Mouse (Mus musculus) frontal cortex, postnatal 10 days (tissue): ENCODE results near the gene Amdhd1.
A peak's percentile ranks its signal among the peaks of the same experiment; 100 is the strongest.

Experiments used
- DNase-seq, 2 experiments: peaks; one replicate each; pipeline ENCODE4 v3.0.0; 2022; ENCODE audit warnings: low spot score in 2 of 2, mixed read lengths in 1 of 2

Gene Amdhd1

GRCm38 (mm10) chr10:93540431-93541210 lies 788 bp upstream of the Amdhd1 start, which contains the start of gene Ccdc38:
Gene Ccdc38, plus strand, starts transcription at chr10:93540632.
- DNase-seq, result no peak

GRCm38 (mm10) chr10:93538818-93539217 lies 1.0 kb downstream of the Amdhd1 start:
- DNase-seq, result no peak

- no peak for DNase-seq
Measured at GRCm38 (mm10) chr10:93538287-93538686, 1.5 kb downstream of the Amdhd1 start.

- DNase-seq, result no peak
Measured at GRCm38 (mm10) chr10:93525329-93525728, 14.5 kb downstream of the Amdhd1 start.

- DNase-seq, result no peak
Measured at GRCm38 (mm10) chr10:93520994-93521393, 18.8 kb downstream of the Amdhd1 start.

GRCm38 (mm10) chr10:93519756-93520155 lies 20.1 kb downstream of the Amdhd1 start:
- DNase-seq, result no peak

- no peak for DNase-seq
Measured at GRCm38 (mm10) chr10:93519159-93519558, 20.7 kb downstream of the Amdhd1 start.

GRCm38 (mm10) chr10:93518620-93519019 lies 21.2 kb downstream of the Amdhd1 start:
- no peak for DNase-seq

GRCm38 (mm10) chr10:93518186-93518585 lies 21.6 kb downstream of the Amdhd1 start:
- no peak for DNase-seq

- DNase-seq, result no peak
Measured at GRCm38 (mm10) chr10:93517754-93518153, 22.1 kb downstream of the Amdhd1 start.

- no peak for DNase-seq
Measured at GRCm38 (mm10) chr10:93515927-93516326, 23.9 kb downstream of the Amdhd1 start.

GRCm38 (mm10) chr10:93515419-93515818 lies 24.4 kb downstream of the Amdhd1 start:
- DNase-seq, result no peak

GRCm38 (mm10) chr10:93509532-93510153 lies 30.2 kb downstream of the Amdhd1 start:
- no peak for DNase-seq

- DNase-seq, result no peak
Measured at GRCm38 (mm10) chr10:93508383-93508970, 31.4 kb downstream of the Amdhd1 start.

GRCm38 (mm10) chr10:93501346-93501745 lies 38.5 kb downstream of the Amdhd1 start:
- DNase-seq, result no peak

- DNase-seq, result no peak
Measured at GRCm38 (mm10) chr10:93500864-93501263, 39.0 kb downstream of the Amdhd1 start.

- DNase-seq, result no peak
Measured at GRCm38 (mm10) chr10:93490451-93490850, 49.4 kb downstream of the Amdhd1 start.

GRCm38 (mm10) chr10:93488828-93489226 lies 51.0 kb downstream of the Amdhd1 start:
- no peak for DNase-seq

- no peak for DNase-seq
Measured at GRCm38 (mm10) chr10:93488066-93488827, 51.6 kb downstream of the Amdhd1 start, which contains the start of gene Hal. Gene Hal, plus strand, starts transcription at chr10:93488768.

- DNase-seq, result peak in 1 of 2 experiments; percentile 22
Measured at GRCm38 (mm10) chr10:93486622-93487021, 53.2 kb downstream of the Amdhd1 start.

GRCm38 (mm10) chr10:93485055-93485691 lies 54.7 kb downstream of the Amdhd1 start:
- no peak for DNase-seq
